Mouse (Mus musculus): ENCODE measurements at regions not wholly inside any gene's neighbourhood (a gene's known extent, or its start where the extent isn't known, plus 50 kb on each side); places are given as distances from the start of the nearest gene placed in this dataset.

DNA sequence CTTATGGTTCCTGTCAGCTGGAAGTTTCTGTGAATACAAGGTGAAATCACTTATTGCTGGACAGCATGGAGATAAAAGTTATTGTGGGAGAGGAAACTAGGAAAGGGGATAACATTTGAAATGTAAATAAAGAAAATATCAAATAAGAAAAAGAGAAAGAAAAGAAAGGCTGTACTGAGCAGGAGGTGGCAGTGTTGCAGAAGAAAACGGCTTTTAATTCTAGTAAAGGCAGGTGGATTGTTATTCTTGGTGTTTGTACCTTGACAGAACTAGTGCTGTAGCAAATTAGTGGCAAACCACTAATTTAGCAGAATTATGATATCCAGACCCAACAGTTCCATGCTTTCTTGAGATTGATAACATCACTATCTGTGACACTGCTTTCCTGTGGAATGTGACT lies 52.6 kb downstream of the Gm10358 start:
- H3K4me1 ChIP-seq: no peaks in the 10 kb centered on the region
- no peaks in the 10 kb centered on the region for H3K36me3 ChIP-seq
- H3K27ac ChIP-seq (replicated peaks): no peak overlapping the region
- no peak overlapping the region for H3K9ac ChIP-seq
- no peaks in the 10 kb centered on the region for H3K27me3 ChIP-seq
- H3K9me3 ChIP-seq (replicated peaks): no peaks in the 10 kb centered on the region
- no peak overlapping the region for H3K4me3 ChIP-seq (replicated peaks)
- 50% methylated on average over 1 of the region's 1 CpGs for whole genome bisulfite sequencing
- no peak for ATAC-seq (ENCODE audit: insufficient number of reproducible peaks, low FRiP score, low TSS enrichment, low read depth)
- no peak overlapping the region for H3K4me2 ChIP-seq (replicated peaks)

- no peak overlapping the region for H3K4me3 ChIP-seq (replicated peaks)
- WGBS: 60% methylated on average over 1 of the region's 1 CpGs
- H3K9ac ChIP-seq: no peak overlapping the region
- H3K4me1 ChIP-seq: no peaks in the 10 kb centered on the region
- no peak for ATAC-seq (ENCODE audit: insufficient number of reproducible peaks, low FRiP score, low TSS enrichment, low read depth)
- no peaks in the 10 kb centered on the region for H3K36me3 ChIP-seq
- H3K9me3 ChIP-seq (replicated peaks): no peaks in the 10 kb centered on the region
- H3K4me2 ChIP-seq (replicated peaks): no peak overlapping the region
- no peaks in the 10 kb centered on the region for H3K27me3 ChIP-seq
- no peak overlapping the region for H3K27ac ChIP-seq (replicated peaks)
Observed at GRCm38 (mm10) chr8:75350141-75350540, 56.2 kb downstream of the Gm10358 start.

DNA sequence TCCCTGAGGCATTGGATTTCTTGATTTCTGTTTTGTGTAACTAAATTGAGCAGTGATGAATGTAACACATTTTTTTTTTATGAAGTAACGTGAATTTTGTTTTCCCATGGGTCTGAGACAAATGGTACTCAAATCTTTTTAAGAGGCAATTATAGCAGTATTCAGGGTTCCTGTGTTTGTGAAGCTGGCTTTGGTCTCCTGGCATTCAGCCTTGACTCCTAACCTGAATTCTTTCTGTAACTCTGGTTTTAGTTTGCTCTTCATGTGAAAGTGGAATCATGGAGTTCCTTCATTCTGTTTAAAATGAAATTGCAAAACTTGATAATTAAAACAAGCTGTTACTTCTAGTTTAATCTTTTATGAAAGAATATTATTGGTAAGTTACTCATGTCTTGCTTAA lies 58.3 kb downstream of the Gm10358 start:
- ATAC-seq (ENCODE audit: insufficient number of reproducible peaks, low FRiP score, low TSS enrichment, low read depth): no peak
- no peak overlapping the region for H3K4me3 ChIP-seq (replicated peaks)
- H3K36me3 ChIP-seq: no peaks in the 10 kb centered on the region
- H3K9ac ChIP-seq: no peak overlapping the region
- H3K4me1 ChIP-seq: no peaks in the 10 kb centered on the region
- no peak overlapping the region for H3K27ac ChIP-seq (replicated peaks)
- 26% methylated on average over 1 of the region's 1 CpGs for WGBS
- H3K9me3 ChIP-seq (replicated peaks): no peaks in the 10 kb centered on the region
- no peaks in the 10 kb centered on the region for H3K27me3 ChIP-seq
- H3K4me2 ChIP-seq (replicated peaks): no peak overlapping the region

- H3K9me3 ChIP-seq (replicated peaks): no peaks in the 10 kb centered on the region
- H3K36me3 ChIP-seq: no peaks in the 10 kb centered on the region
- H3K9ac ChIP-seq: no peak overlapping the region
- no peak overlapping the region for H3K4me3 ChIP-seq (replicated peaks)
- H3K4me2 ChIP-seq (replicated peaks): no peak overlapping the region
- no peaks in the 10 kb centered on the region for H3K27me3 ChIP-seq
- ATAC-seq (ENCODE audit: insufficient number of reproducible peaks, low FRiP score, low TSS enrichment, low read depth): no peak
- no peak overlapping the region for H3K27ac ChIP-seq (replicated peaks)
- WGBS: 86% methylated on average over 1 of the region's 1 CpGs
- H3K4me1 ChIP-seq: no peaks in the 10 kb centered on the region
Observed at GRCm38 (mm10) chr8:75320614-75321013, 85.8 kb downstream of the Gm10358 start.

- Histone ChIP-seq H3K36me3 (no peaks in the 10 kb centered on the region), H3K27ac (replicated peaks) (no peak overlapping the region), H3K4me2 (replicated peaks) (no peak overlapping the region), H3K9me3 (replicated peaks) (no peaks in the 10 kb centered on the region), H3K27me3 (no peaks in the 10 kb centered on the region), H3K4me3 (replicated peaks) (no peak overlapping the region), H3K9ac (no peak overlapping the region), H3K4me1 (no peaks in the 10 kb centered on the region)
- ATAC-seq (ENCODE audit: insufficient number of reproducible peaks, low FRiP score, low TSS enrichment, low read depth): no peak
- 30% methylated on average over 4 of the region's 4 CpGs for WGBS
Observed at GRCm38 (mm10) chr8:75318526-75318925, 87.9 kb downstream of the Gm10358 start.

DNA sequence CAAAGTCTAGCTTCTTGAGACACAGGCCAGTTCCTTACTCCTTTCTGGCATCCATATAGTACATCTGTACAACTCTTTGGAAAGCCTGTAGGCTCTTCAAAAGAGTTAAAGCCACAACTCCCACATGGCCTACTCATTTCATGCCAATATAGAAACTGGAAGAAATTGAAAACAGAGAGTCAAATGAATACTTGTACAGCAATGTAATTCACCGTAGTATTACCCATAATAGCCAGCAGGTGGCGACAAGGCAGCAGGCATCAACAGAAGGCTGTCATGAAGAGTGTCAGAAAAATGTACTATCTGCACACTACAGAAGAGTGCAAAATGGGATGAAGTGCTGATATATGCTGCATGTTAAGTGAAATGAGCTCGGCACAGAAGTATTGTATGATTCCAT lies 90.5 kb downstream of the Gm10358 start:
- WGBS: 7% methylated on average over 3 of the region's 3 CpGs
- no peaks in the 10 kb centered on the region for H3K27me3 ChIP-seq
- H3K27ac ChIP-seq (replicated peaks): peak overlapping the region; percentile 65; the same call in 1 of the 2 replicates
- no peaks in the 10 kb centered on the region for H3K36me3 ChIP-seq
- H3K9me3 ChIP-seq (replicated peaks): no peaks in the 10 kb centered on the region
- H3K4me3 ChIP-seq (replicated peaks): no peak overlapping the region
- H3K9ac ChIP-seq: no peak overlapping the region
- ATAC-seq (ENCODE audit: insufficient number of reproducible peaks, low FRiP score, low TSS enrichment, low read depth): peak; percentile 73
- no peak overlapping the region for H3K4me2 ChIP-seq (replicated peaks)
- no peaks in the 10 kb centered on the region for H3K4me1 ChIP-seq

DNA sequence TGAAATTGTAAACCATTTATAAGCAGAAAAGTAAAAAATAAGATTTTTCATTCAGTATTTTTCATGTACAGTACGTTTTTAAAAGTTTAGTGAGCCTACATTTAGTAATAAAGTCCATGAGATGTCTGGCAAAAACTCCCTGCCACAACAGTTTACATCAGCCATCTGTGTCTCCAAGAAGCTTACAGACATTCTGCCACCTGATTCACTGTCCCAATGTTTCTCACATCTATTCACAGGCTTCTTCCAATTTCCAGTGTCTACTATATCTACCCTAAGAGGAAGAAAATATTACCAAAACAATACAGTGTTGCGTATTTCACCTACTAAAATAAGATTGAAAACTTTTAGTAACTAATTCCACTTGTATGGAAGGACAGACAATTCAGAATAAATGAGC lies 95.7 kb downstream of the Rasd2 start:
- WGBS: 67% methylated on average over 2 of the region's 2 CpGs
- Histone ChIP-seq H3K4me3 (replicated peaks) (no peak overlapping the region), H3K9ac (no peak overlapping the region), H3K27ac (replicated peaks) (no peak overlapping the region), H3K4me2 (replicated peaks) (no peak overlapping the region), H3K27me3 (no peaks in the 10 kb centered on the region), H3K9me3 (replicated peaks) (no peaks in the 10 kb centered on the region), H3K36me3 (no peaks in the 10 kb centered on the region), H3K4me1 (no peaks in the 10 kb centered on the region)
- ATAC-seq (ENCODE audit: insufficient number of reproducible peaks, low FRiP score, low TSS enrichment, low read depth): no peak

DNA sequence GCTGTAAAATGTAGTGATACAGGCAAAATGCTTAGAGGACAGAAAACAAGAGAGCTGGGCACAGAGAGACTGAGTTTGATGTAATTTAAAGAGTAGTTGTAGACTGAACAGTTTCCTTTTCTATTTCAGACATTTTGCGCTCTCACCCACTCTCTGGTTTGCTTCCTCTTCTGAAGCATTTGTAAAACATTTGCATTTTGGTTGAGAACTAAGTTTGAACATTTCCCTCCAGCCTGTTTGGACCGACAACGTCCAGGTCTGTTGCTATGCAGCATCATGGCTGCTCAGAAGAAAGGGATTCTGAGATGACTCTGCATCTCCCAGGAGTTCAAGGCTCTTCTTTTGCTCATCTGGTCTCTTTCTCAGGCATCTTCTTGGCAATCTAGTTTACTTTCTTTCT lies 78.2 kb downstream of the Rasd2 start:
- H3K4me3 ChIP-seq (replicated peaks): no peak overlapping the region
- no peak overlapping the region for H3K4me2 ChIP-seq (replicated peaks)
- no peaks in the 10 kb centered on the region for H3K36me3 ChIP-seq
- no peak overlapping the region for H3K9ac ChIP-seq
- H3K9me3 ChIP-seq (replicated peaks): no peaks in the 10 kb centered on the region
- no peak for ATAC-seq (ENCODE audit: insufficient number of reproducible peaks, low FRiP score, low TSS enrichment, low read depth)
- no peak overlapping the region for H3K27ac ChIP-seq (replicated peaks)
- H3K4me1 ChIP-seq: no peaks in the 10 kb centered on the region
- 82% methylated on average over 3 of the region's 3 CpGs for WGBS
- H3K27me3 ChIP-seq: no peaks in the 10 kb centered on the region

DNA sequence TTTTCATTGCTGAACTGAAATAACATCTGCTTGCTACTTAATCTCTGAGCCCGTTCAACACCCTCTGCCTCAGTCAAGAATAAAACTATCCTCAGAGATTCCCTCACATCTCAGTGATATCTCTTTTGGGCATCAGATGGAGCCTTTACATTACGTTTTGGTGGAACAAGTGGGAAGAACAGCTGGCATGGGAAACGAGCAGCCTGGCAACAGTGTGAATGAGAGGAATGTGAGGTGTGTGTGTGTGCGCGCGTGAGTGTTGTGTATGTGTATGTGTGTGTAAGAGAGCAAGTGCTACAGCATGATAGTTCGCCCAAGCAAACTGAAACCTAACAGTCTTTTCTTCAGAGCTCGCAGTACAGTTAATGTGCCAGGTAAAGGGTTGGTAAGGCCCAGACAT lies 76.2 kb downstream of the Rasd2 start:
- Histone ChIP-seq H3K27ac (replicated peaks) (no peak overlapping the region), H3K9me3 (replicated peaks) (no peaks in the 10 kb centered on the region), H3K9ac (no peak overlapping the region), H3K36me3 (no peaks in the 10 kb centered on the region), H3K4me2 (replicated peaks) (no peak overlapping the region), H3K27me3 (no peaks in the 10 kb centered on the region), H3K4me1 (no peaks in the 10 kb centered on the region), H3K4me3 (replicated peaks) (no peak overlapping the region)
- ATAC-seq (ENCODE audit: insufficient number of reproducible peaks, low FRiP score, low TSS enrichment, low read depth): no peak
- 77% methylated on average over 8 of the region's 8 CpGs for WGBS

Data from embryonic facial prominence, embryonic 15.5 days (tissue).